Mouse (Mus musculus) CH12.LX (cell line): ENCODE results near the gene Fam13a.

Experiments used
- CTCF ChIP-seq, 2 experiments: IDR thresholded peaks in 1 of 2; conservative IDR thresholded peaks in 1 of 2; 2 replicates each; pipeline ENCODE4 v1.5.1; 2011 to 2012; ENCODE audit warnings: low read depth in 2 of 2, low read length in 2 of 2, improper control_type of control experiment in 1 of 2, inconsistent platforms in 1 of 2, mild to moderate bottlenecking in 1 of 2, moderate library complexity in 1 of 2
- ELF1 ChIP-seq: IDR thresholded peaks from 2 replicates; pipeline ENCODE4 v1.6.1; 2014; ENCODE audit warnings: low read depth, mild to moderate bottlenecking, inconsistent platforms, low read length, improper control_type of control experiment
- EP300 ChIP-seq: IDR thresholded peaks from 2 replicates; pipeline ENCODE4 v1.6.1; 2011; ENCODE audit warnings: low read length, improper control_type of control experiment
- HCFC1 ChIP-seq: IDR thresholded peaks from 2 replicates; pipeline ENCODE4 v1.6.1; 2012; ENCODE audit warnings: low read depth, mild to moderate bottlenecking, inconsistent platforms, low read length, improper control_type of control experiment
- MAX ChIP-seq: IDR thresholded peaks from 2 replicates; pipeline ENCODE4 v1.6.1; 2011; ENCODE audit warnings: low read length, improper control_type of control experiment
- POLR2A ChIP-seq: IDR thresholded peaks from 2 replicates; pipeline ENCODE4 v1.6.1; 2011; ENCODE audit warnings: low read depth, mild to moderate bottlenecking, improper control_type of control experiment, low read length
- POLR2AphosphoS2 ChIP-seq: IDR thresholded peaks from 2 replicates; pipeline ENCODE4 v1.6.1; 2011; ENCODE audit warnings: low read depth, low read length, improper control_type of control experiment
- RCOR1 ChIP-seq: conservative IDR thresholded peaks from 2 replicates; pipeline ENCODE4 v1.6.1; 2012; ENCODE audit warnings: low read depth, mild to moderate bottlenecking, inconsistent platforms, low read length, improper control_type of control experiment
- USF1 ChIP-seq: IDR thresholded peaks from 2 replicates; pipeline ENCODE4 v1.6.1; 2014; ENCODE audit warnings: low read depth, mild to moderate bottlenecking, inconsistent platforms, low read length, improper control_type of control experiment
- USF2 ChIP-seq: conservative IDR thresholded peaks from 2 replicates; pipeline ENCODE4 v1.6.1; 2011; ENCODE audit warnings: low read depth, low read length, improper control_type of control experiment
- ZC3H11A ChIP-seq: IDR thresholded peaks from 2 replicates; pipeline ENCODE4 v1.6.1; 2012; ENCODE audit warnings: low read depth, mild to moderate bottlenecking, inconsistent platforms, low read length, improper control_type of control experiment

DNA sequence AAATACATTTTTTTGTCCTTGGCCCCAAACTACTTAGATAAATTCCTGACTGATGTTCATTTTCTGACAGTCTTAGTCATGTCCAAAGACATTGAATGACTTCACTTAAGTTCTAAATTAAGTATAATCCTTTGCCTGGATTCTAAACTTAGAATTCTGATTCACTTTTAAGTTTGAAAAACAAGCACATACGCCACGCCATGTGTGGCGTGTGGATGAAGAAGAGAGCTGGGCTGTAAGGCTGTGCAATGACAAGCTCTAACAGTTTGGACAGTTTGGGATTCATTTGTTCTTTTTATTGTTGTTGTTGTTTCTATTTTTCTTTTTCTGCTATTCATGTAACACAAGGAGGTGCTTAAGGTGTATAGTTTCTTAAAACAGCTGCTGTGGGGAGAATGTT, 13.6 kb downstream of the Fam13a start:
- TF ChIP-seq ELF1 (no peak), ZC3H11A (no peak), USF2 (no peak), EP300 (no peak), CTCF (conservative IDR thresholded peaks at IDR 0.05 in 1 of 2, IDR thresholded peaks at IDR 0.05 in 1 of 2; ENCODE audit: low read depth in 2 of 2, low read length in 2 of 2) (no peak), POLR2A (no peak), HCFC1 (no peak), POLR2AphosphoS2 (no peak), MAX (no peak), USF1 (no peak), RCOR1 (no peak)
